Mouse (Mus musculus) stomach, embryonic 16.5 days (tissue): ENCODE data around the gene Armc2. TPM values are rescaled to one million over a fixed set of nuclear protein-coding genes. Genes with fewer than 3 reads are reported as not detected.

Experiments
- polyA plus RNA-seq: library from polyadenylated mRNA; unstranded; fragments of >200 nt; fragmentation: Nextera tagmentation; extraction: Ambion mirVana; gene quantifications from 2 replicates; pipeline ENCODE4 v1.2.1, GENCODE M21; 2015

Armc2 gene
- polyA plus RNA-seq, 1 experiment from 2014 or later: 2.9 TPM

Other genes starting within 250 kb of the Armc2 start
- gene Cep57l1, start 208.6 kb downstream of the Armc2 start, polyA plus RNA-seq: 19.5 and 19.8 TPM in 2 replicates
- gene Sesn1, start 208.5 kb downstream of the Armc2 start, polyA plus RNA-seq: 32.3 and 34.2 TPM in 2 replicates